Mouse (Mus musculus): Measurements from ENCODE around the gene Gimap1.

DNA sequence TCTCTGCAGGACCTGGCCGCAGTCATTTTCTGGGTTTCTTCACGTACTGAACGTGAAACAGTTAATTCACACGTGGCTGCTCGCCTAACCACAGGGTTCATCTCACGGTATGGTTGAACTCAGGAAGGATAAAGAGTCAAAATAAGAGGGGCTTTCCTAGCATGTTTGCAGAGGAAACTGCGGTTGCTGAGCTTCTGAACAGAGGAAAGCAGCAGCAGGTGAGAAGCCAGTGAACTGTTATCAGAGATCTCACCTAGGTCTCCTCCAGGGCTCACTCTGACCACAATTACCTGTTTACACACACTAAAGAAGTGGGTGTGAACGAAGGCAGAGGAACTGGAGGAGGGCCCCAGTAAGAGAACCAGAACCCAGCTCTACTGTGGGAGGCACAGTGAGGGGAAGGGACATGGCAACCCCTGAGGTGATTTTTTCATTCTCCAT is 6.0 kb upstream of the Gimap1 start:
- TF ChIP-seq CTCF (IDR thresholded peaks at IDR 0.05; ENCODE audit: low read depth) (no peak), EP300 (IDR thresholded peaks at IDR 0.05; ENCODE audit: low read depth) (no peak)

All from liver, embryonic 14.5 days (tissue).